Mouse (Mus musculus): ENCODE data around the gene Ttc7. TPM values are rescaled to one million over a fixed set of nuclear protein-coding genes. Genes with fewer than 3 reads are reported as not detected.
A peak's percentile ranks its signal among the peaks of the same experiment; 100 is the strongest.

Ttc7 gene
- total RNA-seq, 2 experiments from 2014 or later = 10.4 to 13.0 TPM

DNA sequence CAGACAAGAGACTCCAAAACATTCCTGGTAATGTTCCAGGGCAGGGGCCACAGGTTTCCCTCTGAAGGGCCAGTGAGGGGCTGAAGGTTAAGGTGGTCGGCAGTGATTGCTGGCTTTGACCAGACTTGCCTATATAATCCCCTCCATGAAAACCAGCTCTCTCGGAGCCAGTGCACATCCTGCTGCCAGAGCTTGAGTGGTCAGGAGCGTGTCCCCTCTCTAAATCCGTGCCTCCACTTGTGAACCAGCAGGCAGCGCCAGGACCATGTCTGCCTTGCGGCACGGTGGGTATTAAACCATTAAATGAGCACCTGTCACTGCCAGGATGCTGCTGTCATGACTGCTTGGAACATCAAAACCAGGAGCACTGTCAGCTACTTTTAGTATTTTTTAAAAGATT, 27.8 kb downstream of the Ttc7 start:
- intact Hi-C loops (cut with DNase I) = no loop called here
- no peak for DNase-seq (ENCODE audit: low spot score)

DNA sequence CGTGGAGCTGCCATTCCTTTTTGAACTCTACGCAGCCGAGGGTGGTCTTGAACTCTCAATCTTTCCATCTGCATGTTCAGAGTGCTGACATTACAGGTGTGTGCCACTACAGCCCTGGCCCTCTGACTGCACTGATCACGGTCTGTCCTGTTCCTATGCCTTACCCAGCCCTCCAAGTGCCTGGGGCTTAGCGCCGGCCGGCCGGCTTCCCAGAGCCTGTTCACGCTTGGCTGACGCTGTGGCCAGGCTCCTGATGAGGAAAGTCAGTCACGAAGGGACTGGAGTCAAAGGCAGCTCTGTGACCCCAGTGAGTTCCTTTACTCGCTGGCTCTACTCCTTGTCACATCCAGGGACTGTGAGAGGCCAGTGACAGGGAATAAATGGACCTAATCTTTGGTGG, 29.7 kb downstream of the Ttc7 start:
- intact Hi-C loops (cut with DNase I) = no loop called here
- DNase-seq (ENCODE audit: low spot score) = no peak

DNA sequence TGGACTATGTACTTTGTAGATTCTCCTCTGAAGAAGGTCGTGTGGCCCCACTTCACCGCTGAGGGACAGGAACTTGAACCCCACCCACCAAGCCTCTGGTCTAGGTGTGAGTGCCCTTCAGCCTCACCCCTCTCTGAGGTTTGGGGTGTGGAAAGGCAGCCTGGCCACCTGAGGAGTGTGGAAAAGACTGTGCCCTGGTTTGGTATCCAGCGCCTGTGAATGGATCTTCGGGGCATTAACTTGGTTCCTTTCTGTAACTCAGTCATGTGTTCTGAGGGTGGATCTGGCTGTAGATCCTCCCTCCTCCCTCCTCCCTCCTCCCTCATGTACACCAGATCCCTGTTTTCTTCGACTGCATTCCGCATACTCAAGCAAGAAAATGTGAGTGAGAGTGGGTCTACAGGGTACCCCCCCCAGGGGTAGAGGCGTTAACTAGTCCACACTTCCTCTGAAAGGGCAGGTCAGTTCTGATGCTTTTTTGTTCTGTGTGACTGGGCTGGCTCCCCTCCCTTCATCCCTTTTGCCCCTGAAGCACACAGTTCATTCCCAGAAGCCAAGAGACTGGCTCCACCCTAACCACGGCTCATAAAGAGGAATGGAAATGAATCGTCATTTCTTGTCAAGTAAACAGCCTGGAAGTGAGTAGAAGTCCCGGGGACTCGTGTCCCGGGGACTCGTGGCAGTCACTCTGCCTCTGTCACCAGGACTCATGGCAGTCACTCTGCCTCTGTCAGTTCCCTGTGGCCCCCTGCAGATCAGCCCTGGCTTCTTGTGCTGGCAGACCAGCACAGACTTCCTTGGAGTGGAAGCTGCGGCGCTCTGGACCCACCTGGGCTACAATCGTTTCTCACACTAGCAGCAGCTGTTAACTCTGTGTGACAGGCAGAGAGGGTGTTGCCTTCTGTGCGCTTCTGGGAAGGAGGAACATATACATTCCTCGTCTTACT, 30.5 kb downstream of the Ttc7 start:
- no peak for DNase-seq (ENCODE audit: low spot score)
- intact Hi-C loops (cut with DNase I) = no loop called here

DNA sequence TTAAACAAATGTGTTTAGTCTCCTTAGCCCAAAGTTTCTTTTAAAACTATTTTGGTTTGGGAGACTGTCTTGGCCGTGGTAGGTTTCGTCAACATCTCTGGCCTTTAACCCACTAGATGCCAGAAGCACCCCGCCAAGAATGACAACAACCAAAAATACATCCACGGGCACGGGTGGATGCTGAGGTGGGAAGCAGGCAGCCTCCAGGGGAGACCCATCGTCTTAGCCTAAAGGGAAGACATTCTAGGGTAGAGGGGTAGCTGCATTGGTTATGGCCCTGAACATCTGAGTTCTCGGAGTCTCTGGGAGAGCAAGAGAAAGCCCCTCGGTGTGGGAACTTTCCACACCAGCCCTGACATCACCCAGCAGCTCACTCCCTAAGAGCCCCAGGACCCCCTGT, 31.4 kb downstream of the Ttc7 start:
- no peak for DNase-seq (ENCODE audit: low spot score)
- intact Hi-C loops (cut with DNase I) = loop anchor here (2.0 kb wide), 2 partner anchors 133 to 217 kb away; partner anchors contain the start of gene Calm2

DNA sequence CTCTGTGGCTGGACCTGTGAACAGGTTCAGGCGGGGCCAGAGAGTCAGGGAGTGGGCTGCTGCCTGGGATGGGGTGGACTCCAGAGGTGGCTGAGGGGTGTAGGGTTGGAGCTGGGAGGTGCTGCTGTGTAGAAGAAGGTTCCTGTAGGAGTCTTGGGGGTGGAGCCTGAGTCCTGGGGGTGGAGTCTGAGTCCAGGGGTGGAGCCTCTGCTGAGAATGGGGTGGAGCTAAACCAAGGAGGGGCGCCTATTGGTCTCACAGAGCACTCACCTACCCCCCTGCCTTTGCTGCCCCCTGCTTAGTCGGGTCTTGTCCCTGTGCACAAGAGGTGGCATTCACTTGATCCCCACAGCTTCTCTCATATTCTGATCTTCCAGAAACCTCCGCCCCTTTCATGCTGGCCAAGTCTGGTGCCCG, 31.9 kb downstream of the Ttc7 start:
- intact Hi-C loops (cut with DNase I) = loop anchor here (2.0 kb wide), 2 partner anchors 132 to 216 kb away; partner anchors contain the start of gene Calm2
- no peak for DNase-seq (ENCODE audit: low spot score)

DNA sequence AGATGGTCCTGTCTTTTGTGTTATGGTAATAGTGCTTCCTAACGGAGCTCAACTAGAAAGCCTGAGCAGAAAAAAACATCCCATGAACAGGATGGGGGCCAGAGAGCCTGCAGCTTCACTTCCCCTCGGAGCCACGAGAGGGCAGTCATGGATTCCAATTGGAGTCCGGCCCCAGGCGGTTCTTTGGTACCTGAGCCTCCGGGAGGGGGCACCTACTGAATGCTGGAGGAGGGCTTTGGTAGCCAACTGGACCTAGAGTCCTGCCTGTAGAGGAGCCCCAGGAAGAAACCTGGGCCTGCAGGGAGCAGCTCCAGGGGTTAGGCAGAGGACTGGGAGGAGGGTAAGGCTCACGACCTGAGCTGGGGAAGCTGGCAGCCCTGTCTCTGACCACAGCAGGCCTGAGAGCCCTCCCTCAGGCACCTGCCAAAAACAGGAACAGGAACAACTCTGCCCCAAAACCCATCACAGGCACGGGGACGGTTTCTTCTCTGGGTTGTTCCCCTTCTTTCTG, 32.4 kb downstream of the Ttc7 start:
- DNase-seq (ENCODE audit: low spot score) = peak; percentile 81
- intact Hi-C loops (cut with DNase I) = loop anchor here (1.0 to 5.0 kb wide), 4 partner anchors 132 to 352 kb away; partner anchors contain the start of gene Calm2

DNA sequence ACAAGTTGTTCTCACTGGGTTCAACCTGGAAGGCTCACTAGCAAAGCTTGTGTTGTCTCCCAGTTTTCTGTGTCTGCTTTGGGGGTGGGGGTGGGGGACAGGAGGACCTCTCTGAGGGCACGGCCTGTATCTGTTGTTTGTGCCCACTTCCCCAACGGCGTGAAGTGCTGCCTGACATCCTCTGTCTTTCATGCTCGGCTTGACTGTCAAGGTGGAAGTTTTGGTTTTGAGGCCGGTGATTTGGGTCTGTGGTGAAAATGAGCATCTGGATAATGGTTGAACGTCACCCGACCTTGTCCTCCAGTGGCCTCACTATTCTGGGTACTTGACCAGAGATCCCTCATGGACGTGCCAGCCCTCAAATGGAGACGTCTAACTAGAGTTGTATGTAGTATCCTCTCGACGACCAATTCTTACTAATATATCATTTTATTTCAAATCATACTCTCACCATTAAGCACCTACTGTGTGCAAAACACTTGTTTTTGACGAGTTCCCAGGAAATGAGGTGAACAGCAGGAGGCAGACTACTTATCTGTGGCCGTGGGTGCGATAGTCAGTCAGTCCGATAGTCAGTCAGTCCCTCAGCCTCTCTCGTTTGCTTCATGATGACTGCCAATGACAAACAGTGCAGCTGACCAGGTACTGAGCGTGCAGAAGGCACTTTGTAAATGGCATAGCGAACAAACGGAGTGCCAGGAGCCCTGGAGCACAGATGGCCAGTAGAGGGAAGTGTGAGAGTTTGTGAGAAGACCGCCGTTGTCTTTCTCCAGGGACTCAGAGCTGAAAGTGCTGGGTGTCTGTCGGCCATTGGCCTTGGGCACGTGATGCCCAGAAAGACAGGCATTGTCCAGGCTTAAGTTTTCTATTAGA, 33.4 kb downstream of the Ttc7 start:
- no peak for DNase-seq (ENCODE audit: low spot score)
- intact Hi-C loops (cut with DNase I) = loop anchor here (1.0 to 5.0 kb wide), 5 partner anchors 35 to 351 kb away; partner anchors contain the start of gene Calm2

DNA sequence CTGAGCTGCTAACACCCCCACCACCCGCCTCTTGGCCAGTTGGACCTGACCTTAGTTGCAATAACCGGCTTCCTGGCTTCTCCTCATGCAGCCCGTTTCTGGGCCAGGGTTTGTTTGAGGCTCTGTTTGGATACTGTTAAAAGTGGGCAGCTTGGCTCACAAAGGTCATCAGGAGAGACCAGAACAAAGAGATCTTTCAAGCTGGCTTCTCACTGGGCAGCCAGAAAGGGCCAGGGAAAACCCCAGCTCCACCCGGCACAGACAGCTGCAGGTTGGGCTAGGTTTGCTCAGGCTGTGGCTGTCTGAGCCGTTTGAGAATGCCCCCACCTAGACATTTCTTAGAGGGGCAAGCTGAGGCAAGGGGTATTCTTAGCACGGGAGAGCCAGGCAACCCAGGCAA, 34.6 kb downstream of the Ttc7 start:
- no peak for DNase-seq (ENCODE audit: low spot score)
- intact Hi-C loops (cut with DNase I) = loop anchor here (2.0 to 5.0 kb wide), 2 partner anchors 34 to 350 kb away; no protein-coding TSS in a partner anchor

DNA sequence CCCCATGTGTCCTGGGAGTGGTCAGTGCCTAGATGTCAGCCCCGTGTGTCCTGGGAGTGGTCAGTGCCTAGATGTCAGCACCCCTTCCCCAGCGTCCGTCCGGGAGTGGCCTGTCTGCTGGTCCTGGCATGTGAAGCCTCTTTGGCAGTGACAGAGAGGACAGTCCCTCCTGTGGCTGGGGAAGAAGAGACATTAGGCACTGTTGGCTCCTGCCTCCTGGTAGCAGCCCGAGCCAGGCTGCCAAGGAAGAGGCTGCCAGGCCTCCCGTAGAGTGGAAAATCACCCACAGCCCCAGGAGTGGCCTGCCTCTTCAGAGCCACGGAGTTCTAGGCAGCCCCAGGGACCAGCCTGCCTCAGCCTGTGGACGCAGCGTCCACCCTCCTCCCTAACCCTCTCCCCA, 35.3 kb downstream of the Ttc7 start:
- intact Hi-C loops (cut with DNase I) = loop anchor here (2.0 to 5.0 kb wide), 2 partner anchors 33 to 349 kb away; no protein-coding TSS in a partner anchor
- no peak for DNase-seq (ENCODE audit: low spot score)

DNA sequence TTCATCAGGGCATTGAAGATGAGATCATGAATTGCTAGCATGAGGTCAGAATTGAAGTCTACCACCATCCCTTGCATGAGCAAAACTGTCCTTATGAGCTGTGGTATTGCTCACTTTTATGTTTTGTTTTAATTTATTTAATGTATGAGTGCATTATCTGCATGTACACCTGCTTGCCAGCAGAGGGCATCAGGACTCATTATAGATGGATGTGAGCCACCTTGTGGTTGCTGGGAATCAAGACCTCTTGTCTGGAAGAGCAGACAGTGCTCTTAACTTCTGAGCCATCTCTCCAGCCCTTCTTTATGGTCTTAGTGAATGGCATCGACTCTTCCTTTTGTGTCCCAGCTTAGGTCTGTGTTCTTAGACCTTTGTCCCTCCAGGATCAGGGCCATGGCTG, 39.0 kb downstream of the Ttc7 start:
- DNase-seq (ENCODE audit: low spot score) = no peak

DNA sequence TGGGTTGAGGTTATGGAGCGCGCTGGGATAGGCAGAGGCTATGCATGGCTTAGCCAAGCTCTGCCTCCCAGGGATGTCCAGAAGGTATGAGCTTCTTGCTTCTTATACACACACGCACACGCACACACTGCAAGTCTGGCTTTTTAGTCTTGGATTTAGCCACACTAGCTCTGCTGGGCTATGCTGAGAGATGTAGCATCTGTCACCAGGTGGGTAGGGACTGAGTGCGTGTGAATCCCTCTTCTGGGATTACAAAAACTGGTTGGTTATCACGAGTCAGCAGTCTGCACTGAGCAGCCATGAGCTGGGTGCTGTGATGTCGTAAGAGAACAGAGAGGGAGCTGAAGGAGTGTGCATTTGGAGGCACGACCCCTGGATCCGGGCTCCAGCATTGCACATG, 40.5 kb downstream of the Ttc7 start:
- no peak for DNase-seq (ENCODE audit: low spot score)
- intact Hi-C loops (cut with DNase I) = no loop called here

More for the DNA sequence above, 39.0 kb downstream of the Ttc7 start:
- intact Hi-C loops (cut with DNase I) = no loop called here

DNA sequence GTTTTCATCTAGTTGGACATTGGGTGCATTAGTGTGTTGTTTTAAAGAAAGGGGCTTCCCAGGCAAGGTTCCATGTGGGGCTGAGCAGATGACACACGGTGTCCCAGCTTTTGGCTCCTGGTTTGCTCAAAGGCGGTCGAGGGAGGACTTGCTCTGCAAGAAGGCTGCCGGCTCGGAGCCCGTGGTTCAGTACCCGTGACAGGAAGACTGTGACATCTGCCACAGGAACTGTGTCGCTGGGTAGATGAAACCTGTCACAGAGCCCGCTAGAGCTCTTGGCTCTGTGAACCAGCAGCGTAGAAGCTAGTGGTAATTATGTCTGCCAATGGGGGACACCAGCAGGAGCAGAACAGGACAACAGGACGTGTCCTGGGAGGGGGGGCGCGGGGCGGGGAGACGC, 42.8 kb downstream of the Ttc7 start:
- no peak for DNase-seq (ENCODE audit: low spot score)
- intact Hi-C loops (cut with DNase I) = no loop called here

DNA sequence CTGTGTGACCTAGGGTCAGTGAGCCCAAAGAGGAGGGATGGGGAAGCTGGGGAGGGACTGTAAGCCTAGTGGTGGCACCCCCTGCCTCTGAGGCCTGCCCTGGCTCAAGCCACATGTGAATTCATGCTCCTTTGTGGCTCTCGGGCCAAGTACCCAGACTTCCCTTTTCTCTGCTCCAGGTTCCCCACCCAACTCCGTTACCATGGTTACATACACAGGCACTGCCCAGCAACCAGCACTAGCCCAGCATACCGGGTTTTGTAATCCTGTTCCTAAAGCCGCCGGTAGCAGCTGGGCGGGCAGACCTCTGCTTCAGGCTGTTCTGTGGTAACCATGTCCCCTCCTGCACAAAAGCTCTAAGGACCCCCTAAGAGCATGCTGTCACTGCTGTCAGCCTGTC, 44.3 kb downstream of the Ttc7 start:
- DNase-seq (ENCODE audit: low spot score) = peak; percentile 35
- intact Hi-C loops (cut with DNase I) = no loop called here

DNA sequence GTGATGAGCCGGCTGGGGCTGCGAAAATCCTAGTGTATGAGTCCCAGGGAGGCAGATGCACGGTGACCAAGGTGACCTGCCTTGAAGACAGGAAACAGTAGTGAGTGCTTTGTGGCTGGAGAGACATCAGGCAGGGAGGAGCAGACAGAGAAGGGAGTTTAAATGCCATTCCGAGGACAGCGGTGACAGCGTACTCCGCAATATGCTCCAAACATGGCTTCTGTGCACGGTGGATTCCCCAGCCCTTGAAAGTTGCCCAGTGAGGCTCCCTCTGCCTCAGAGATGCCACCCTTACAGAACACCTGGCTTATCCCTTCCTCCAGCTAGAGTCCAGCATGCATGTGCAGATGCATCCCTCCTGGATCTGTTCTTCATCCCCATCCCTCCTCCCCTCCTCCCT, 45.0 kb downstream of the Ttc7 start:
- DNase-seq (ENCODE audit: low spot score) = no peak
- intact Hi-C loops (cut with DNase I) = no loop called here

DNA sequence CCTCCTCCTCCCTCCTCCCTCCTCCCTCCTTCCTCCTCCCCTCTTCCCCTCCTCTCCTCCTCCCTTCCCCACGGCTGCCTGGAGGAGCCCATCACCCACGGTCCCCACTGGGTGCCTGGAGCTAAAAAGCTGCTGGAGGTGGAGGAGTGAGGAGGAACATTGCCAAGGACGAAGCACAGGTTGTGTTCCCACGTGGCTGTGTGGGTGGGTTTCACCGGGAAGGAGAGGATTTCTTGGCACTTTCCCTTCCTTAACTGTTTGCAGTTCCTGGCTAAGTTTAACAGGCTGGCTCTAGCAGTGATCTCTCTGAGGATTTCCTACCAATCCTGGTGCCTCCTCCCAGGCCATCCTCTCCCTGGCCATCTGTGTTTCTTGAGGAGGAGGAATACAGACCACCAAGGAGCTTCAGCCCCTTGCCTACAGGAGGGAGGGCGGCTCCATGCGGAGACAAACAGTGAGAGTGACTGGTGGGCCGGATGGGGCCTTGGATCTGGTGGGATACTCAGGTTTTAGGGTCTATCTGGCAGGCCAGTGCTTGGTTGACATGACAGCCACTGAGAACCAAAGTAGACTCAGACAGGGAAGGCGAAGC, 45.6 kb downstream of the Ttc7 start:
- no peak for DNase-seq (ENCODE audit: low spot score)
- intact Hi-C loops (cut with DNase I) = no loop called here

DNA sequence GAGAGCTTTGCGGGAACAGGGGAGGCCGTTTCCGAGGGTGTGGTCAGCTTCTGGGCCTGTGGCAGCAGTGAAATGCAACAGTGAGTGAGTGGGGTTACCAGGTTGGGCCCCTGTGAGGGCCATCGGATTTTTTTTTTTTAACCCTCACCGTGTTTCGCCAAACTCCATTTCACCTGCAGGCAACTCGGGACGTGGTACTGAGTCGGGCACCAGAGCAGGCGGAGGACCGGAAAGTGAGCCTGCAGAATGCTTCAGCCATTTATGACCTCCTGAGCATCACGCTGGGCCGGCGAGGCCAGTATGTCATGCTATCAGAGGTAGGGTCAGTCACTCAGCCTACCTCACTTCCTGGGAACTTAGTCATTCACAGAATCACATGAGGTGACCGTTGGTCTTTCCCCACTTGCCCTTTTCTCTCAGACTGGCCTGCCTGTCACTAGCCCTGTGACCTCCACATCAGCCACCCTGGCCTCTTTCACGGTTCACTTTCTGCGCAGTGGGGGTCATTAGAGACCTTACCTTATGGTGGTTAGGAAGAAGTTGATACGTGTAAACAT, 46.5 kb downstream of the Ttc7 start:
- DNase-seq (ENCODE audit: low spot score) = no peak
- intact Hi-C loops (cut with DNase I) = no loop called here

DNA sequence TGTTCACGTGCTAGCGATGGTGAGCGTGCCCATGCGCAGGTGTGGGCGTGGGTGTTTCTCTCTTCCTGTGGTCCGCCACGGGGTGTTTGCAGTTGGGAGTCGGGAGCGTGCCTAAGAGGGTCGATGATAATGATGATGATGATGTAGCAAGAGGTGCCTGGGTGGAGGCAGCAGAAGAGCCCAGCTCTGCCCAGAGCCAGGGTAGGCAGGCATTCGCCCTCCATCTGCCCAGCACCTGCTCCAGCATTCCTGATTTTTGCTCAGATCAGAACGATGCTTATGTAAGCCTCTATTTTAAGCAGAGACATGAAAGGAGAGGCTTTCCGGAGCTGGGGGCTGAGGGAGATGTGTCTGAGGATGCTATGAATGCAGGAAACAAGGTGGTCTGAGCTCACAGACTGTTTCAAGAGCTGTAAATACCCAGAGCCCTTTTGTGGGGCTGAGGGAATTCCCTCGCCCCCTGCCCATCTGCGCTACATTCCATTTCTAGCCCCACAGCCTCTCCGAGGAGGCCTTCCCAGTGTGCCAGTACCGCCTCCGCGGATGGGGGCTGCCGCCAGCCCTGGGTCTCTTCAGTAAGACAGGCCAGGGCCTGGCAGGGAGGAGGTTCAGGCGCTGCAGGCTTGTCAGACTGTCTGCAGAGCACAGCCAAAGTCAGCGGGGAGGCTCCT, 47.7 kb downstream of the Ttc7 start:
- intact Hi-C loops (cut with DNase I) = no loop called here
- no peak for DNase-seq (ENCODE audit: low spot score)

DNA sequence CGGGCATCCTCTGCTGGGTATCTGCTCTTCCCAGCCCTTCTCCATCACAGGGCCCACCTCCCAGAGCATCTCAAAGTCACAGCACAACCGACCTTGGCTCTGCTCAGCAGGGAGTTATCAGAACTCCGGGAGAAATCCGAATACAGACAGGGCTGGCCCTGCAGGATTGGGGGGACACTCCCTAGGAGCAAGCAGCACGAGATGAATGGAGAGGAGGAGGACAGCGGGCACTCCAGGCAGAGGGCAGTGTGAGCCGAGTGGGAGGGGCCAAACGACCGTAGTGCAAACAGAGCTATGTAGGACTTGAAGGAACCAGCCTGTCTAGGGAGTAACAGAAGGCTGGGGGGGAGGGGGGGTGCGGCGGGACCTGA, 48.2 kb downstream of the Ttc7 start:
- DNase-seq (ENCODE audit: low spot score) = no peak
- intact Hi-C loops (cut with DNase I) = no loop called here

Measured in heart, postnatal 25 days (tissue).